Mouse (Mus musculus): ENCODE measurements around the gene Atp8a1.

- TF ChIP-seq CTCF (IDR thresholded peaks at IDR 0.05; ENCODE audit: control insufficient read depth, insufficient read depth, insufficient replicate concordance, low read depth, low read length) = no peak
- TF ChIP-seq POLR2A (IDR thresholded peaks at IDR 0.05; ENCODE audit: control insufficient read depth, low read depth, low read length) = no peak
Observed at GRCm38 (mm10) chr5:67831293-67832147, 15.7 kb downstream of the Atp8a1 start.
